Mouse (Mus musculus) cerebellum, adult 2 months (tissue): ENCODE measurements at regions not wholly inside any gene's neighbourhood (a gene's known extent, or its start where the extent isn't known, plus 50 kb on each side); places are given as distances from the start of the nearest gene placed in this dataset.

ENCODE experiments used
- CTCF ChIP-seq: fragments of 200-500 bp; IDR thresholded peaks from 2 replicates; pipeline ENCODE4 v1.5.1; 2011; ENCODE audit warnings: low read depth, mild to moderate bottlenecking, control low read depth, low read length, moderate library complexity, borderline replicate concordance; ENCODE audit not compliant: insufficient read depth
- POLR2A ChIP-seq: fragments of 200-500 bp; IDR thresholded peaks from 2 replicates; pipeline ENCODE4 v1.6.1; 2011; ENCODE audit warnings: low read length, control low read depth, borderline replicate concordance; ENCODE audit not compliant: insufficient read depth

DNA sequence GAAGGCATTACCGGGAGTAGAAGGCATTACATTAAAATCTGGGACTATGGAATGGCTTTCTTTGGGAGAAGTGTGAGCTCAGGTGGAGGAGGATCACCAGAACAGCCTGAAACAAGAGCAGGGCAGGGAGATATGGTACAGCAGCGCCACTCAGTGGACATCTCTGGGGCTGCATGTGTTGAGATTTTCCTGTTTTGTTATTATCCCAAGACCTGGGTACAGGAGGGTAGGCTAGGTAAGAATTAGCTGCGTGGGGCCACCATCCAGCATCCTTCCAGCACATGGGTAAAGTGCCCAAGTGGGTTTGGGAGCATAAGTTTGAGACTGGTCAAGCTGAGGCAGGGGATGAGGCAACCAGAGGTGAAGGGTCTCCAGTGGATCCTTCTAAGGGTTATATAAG, 59.4 kb upstream of the Iqsec3 start:
- peak; percentile 93 for TF ChIP-seq CTCF
- no peak for TF ChIP-seq POLR2A
